Mouse (Mus musculus): Measurements from ENCODE around the gene Cd248. TPM values are rescaled to one million over a fixed set of nuclear protein-coding genes. Genes with fewer than 3 reads are reported as not detected.

Gene Cd248
- polyA plus RNA-seq, 1 experiment = 3.2 TPM

DNA sequence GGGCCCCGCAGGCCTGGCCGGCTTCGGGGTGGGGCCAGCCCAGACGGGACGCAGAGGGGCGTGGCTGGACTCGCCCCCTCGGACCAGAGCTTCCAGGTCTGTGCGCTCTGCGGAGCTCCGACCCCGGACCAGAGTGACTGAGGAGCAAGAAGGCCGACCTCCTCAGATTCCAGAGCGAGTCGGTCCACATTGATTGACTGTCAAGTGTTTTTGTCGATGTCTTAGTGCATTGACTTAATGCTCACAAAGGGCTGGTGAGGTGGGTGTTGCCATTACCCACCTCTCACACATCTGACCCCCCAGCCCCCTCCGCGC, 50.5 kb downstream of the Cd248 start, which contains the start of gene Klc2:
Gene Klc2 (minus strand): TSS at position 177 of the 315 bp plus-strand sequence.
- peaks cover 10% of the 10 kb centered on the region for H3K79me2 ChIP-seq (ENCODE audit: control insufficient read depth, insufficient read depth)
- peak within 1 kb of the TSS; percentile 72 for H3K4me3 ChIP-seq (ENCODE audit: insufficient read depth, poor library complexity, severe bottlenecking)
- H3K27me3 ChIP-seq (ENCODE audit: control insufficient read depth, insufficient read depth, insufficient read length) = peaks cover under 1% of the 10 kb centered on the region
- H3K79me3 ChIP-seq (ENCODE audit: low read depth) = no peaks in the 10 kb centered on the region
- TF ChIP-seq MAX (IDR thresholded peaks at IDR 0.05) (no peak), USF1 (IDR thresholded peaks at IDR 0.05; ENCODE audit: low read depth) (no peak), CEBPB (IDR thresholded peaks at IDR 0.05; ENCODE audit: low read depth) (no peak), FOSL1 (IDR thresholded peaks at IDR 0.05; ENCODE audit: insufficient read depth, low read length, poor library complexity, severe bottlenecking) (no peak), MYOD1 (IDR thresholded peaks at IDR 0.05; ENCODE audit: control insufficient read depth, insufficient read length, low read depth) (no peak), CTCF (IDR thresholded peaks at IDR 0.05; ENCODE audit: control insufficient read depth, insufficient read depth, insufficient read length) (no peak), MYOG (IDR thresholded peaks at IDR 0.05; ENCODE audit: control insufficient read depth, extremely low read depth, insufficient read length) (no peak)
- H3ac ChIP-seq (ENCODE audit: control insufficient read depth, insufficient read length, low read depth) = peak within 1 kb of the TSS; percentile 89
- H3K36me3 ChIP-seq (ENCODE audit: control insufficient read depth, insufficient read depth) = no peaks in the 10 kb centered on the region

Other genes starting within 250 kb of the Cd248 start
- gene Ccs, start 228.7 kb upstream of the Cd248 start, polyA plus RNA-seq (2012; fragmentation: generic; extraction: Trizol) = 36.6 TPM
- gene Ccdc87, start 228.7 kb upstream of the Cd248 start, polyA plus RNA-seq (2012; fragmentation: generic; extraction: Trizol) = 0.02 TPM
- gene Ctsf, start 212.9 kb upstream of the Cd248 start, polyA plus RNA-seq (2012; fragmentation: generic; extraction: Trizol) = 1.2 TPM
- gene Actn3, start 190.2 kb upstream of the Cd248 start, polyA plus RNA-seq (2012; fragmentation: generic; extraction: Trizol) = 20.8 TPM
- 5.4 TPM for gene Zdhhc24, start 189.4 kb upstream of the Cd248 start, polyA plus RNA-seq (2012; fragmentation: generic; extraction: Trizol)
- gene Bbs1, start 161.4 kb upstream of the Cd248 start, polyA plus RNA-seq (2012; fragmentation: generic; extraction: Trizol) = 2.2 TPM
- 68.2 TPM for gene Dpp3, start 139.8 kb upstream of the Cd248 start, polyA plus RNA-seq (2012; fragmentation: generic; extraction: Trizol)
- 1.3 TPM for gene Peli3, start 125.0 kb upstream of the Cd248 start, polyA plus RNA-seq (2012; fragmentation: generic; extraction: Trizol)
- 100 TPM for gene Mrpl11, start 105.9 kb upstream of the Cd248 start, polyA plus RNA-seq (2012; fragmentation: generic; extraction: Trizol)
- gene Npas4, start 77.8 kb upstream of the Cd248 start, polyA plus RNA-seq (2012; fragmentation: generic; extraction: Trizol) = 0.60 TPM
- 8.9 TPM for gene Slc29a2, start 44.2 kb upstream of the Cd248 start, polyA plus RNA-seq (2012; fragmentation: generic; extraction: Trizol)
- 28.1 TPM for gene B4gat1, start 29.3 kb upstream of the Cd248 start, polyA plus RNA-seq (2012; fragmentation: generic; extraction: Trizol)
- 1.5 TPM for gene AC124502.3, start 29.2 kb upstream of the Cd248 start, polyA plus RNA-seq (2012; fragmentation: generic; extraction: Trizol)
- 55.3 TPM for gene Brms1, start 26.7 kb upstream of the Cd248 start, polyA plus RNA-seq (2012; fragmentation: generic; extraction: Trizol)
- gene Rin1, start 17.6 kb upstream of the Cd248 start, polyA plus RNA-seq (2012; fragmentation: generic; extraction: Trizol) = 48.9 TPM
- gene Tmem151a, start 17.5 kb downstream of the Cd248 start, polyA plus RNA-seq (2012; fragmentation: generic; extraction: Trizol) = 4.6 TPM
- 57.6 TPM for gene Yif1a, start 20.5 kb downstream of the Cd248 start, polyA plus RNA-seq (2012; fragmentation: generic; extraction: Trizol)
- gene Cnih2, start 30.4 kb downstream of the Cd248 start, polyA plus RNA-seq (2012; fragmentation: generic; extraction: Trizol) = 1.9 TPM
- gene Rab1b, start 39.0 kb downstream of the Cd248 start, polyA plus RNA-seq (2012; fragmentation: generic; extraction: Trizol) = 212 TPM
- 30.5 TPM for gene Klc2, start 50.5 kb downstream of the Cd248 start, polyA plus RNA-seq (2012; fragmentation: generic; extraction: Trizol)
- gene Pacs1, start 205.0 kb downstream of the Cd248 start, polyA plus RNA-seq (2012; fragmentation: generic; extraction: Trizol) = 10.1 TPM
- gene Sf3b2, start 227.4 kb downstream of the Cd248 start, polyA plus RNA-seq (2012; fragmentation: generic; extraction: Trizol) = 149 TPM
- gene Gal3st3, start 230.3 kb downstream of the Cd248 start, polyA plus RNA-seq (2012; fragmentation: generic; extraction: Trizol) = not detected

All from C2C12 (cell line).